Mouse (Mus musculus) splenic B cell, adult 2 months (primary cell): Measurements from ENCODE around the gene Rarg.

Experiments used
- DNase-seq: peaks from one replicate; pipeline ENCODE4 v3.0.0-alpha.2; 2011; ENCODE audit warnings: low read depth, low spot score
- H3K27me3 ChIP-seq: 2 replicates; pipeline ENCODE4 v1.6.1; 2012; ENCODE audit warnings: mild to moderate bottlenecking, low read length, moderate library complexity, mixed read lengths; ENCODE audit not compliant: control insufficient read depth, poor library complexity, insufficient read depth, severe bottlenecking
- H3K36me3 ChIP-seq: 2 replicates; pipeline ENCODE4 v1.6.1; 2012; ENCODE audit warnings: mild to moderate bottlenecking, low read length, moderate library complexity, mixed read lengths; ENCODE audit not compliant: control insufficient read depth, poor library complexity, insufficient read depth, severe bottlenecking

The Rarg gene

GRCm38 (mm10) chr15:102188883-102189282, 68.4 kb downstream of the Rarg start:
- DNase-seq: no peak
- Histone ChIP-seq H3K36me3 (peaks cover 2% of the 10 kb centered on the region; the same call in 1 of the 2 replicates), H3K27me3 (no peaks in the 10 kb centered on the region)

GRCm38 (mm10) chr15:102188096-102188495, 69.2 kb downstream of the Rarg start:
- Histone ChIP-seq H3K36me3 (peaks cover 2% of the 10 kb centered on the region; the same call in 1 of the 2 replicates), H3K27me3 (no peaks in the 10 kb centered on the region)
- no peak for DNase-seq

DNA sequence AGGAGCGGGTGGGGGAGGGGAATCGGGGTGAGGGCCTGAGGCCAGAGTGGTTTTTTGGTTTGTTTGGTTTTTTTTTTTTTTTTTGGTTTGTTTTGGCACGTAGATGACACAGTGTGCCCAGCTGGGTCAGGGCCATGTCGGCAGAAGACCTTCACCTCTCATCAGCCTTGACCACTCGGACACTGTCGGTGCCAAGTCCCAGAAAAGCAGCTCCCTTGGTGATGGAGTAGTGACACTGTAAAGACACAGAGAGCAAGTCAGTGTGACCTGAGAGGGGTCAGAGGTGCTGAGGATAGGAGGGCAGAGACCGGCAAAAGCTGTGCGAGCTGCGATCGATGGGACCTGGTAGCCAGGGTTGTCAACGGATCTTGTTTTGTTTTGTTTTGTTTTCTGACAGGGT, 71.1 kb downstream of the Rarg start:
- H3K27me3 ChIP-seq: no peaks in the 10 kb centered on the region
- H3K36me3 ChIP-seq: peaks cover 2% of the 10 kb centered on the region; the same call in 1 of the 2 replicates
- no peak for DNase-seq
